Mouse (Mus musculus) ES-Bruce4 (cell line): ENCODE measurements around the gene Slc25a21. TPM values are rescaled to one million over a fixed set of nuclear protein-coding genes. Genes with fewer than 3 reads are reported as not detected.

ENCODE experiments used
- H3K27ac ChIP-seq: 2 replicates; pipeline ENCODE4 v1.5.1; 2012; ENCODE audit warnings: low read length, inconsistent platforms; ENCODE audit not compliant: insufficient read depth
- H3K27me3 ChIP-seq: 2 replicates; pipeline ENCODE4 v1.6.1; 2012; ENCODE audit warnings: mild to moderate bottlenecking, low read length, inconsistent platforms; ENCODE audit not compliant: control insufficient read depth, poor library complexity, insufficient read depth, severe bottlenecking
- H3K36me3 ChIP-seq: 2 replicates; pipeline ENCODE4 v1.6.1; 2012; ENCODE audit warnings: inconsistent platforms, mild to moderate bottlenecking, low read length, moderate library complexity; ENCODE audit not compliant: control insufficient read depth, poor library complexity, insufficient read depth, severe bottlenecking
- H3K4me1 ChIP-seq: one replicate; pipeline ENCODE4 v1.8.1; 2011; ENCODE audit warnings: low read length; ENCODE audit not compliant: control insufficient read depth, insufficient read depth
- H3K4me3 ChIP-seq: 2 replicates; pipeline ENCODE4 v1.5.1; 2011; ENCODE audit warnings: low read depth, mild to moderate bottlenecking, low read length
- H3K9ac ChIP-seq: 2 replicates; pipeline ENCODE4 v1.6.1; 2012; ENCODE audit warnings: low read depth, mild to moderate bottlenecking, inconsistent platforms; ENCODE audit not compliant: poor library complexity, severe bottlenecking
- H3K9me3 ChIP-seq: replicated peaks from 2 replicates; pipeline ENCODE4 v1.6.1; 2012; ENCODE audit warnings: mild to moderate bottlenecking, low read length, inconsistent platforms; ENCODE audit not compliant: control insufficient read depth, poor library complexity, insufficient read depth, severe bottlenecking
- CTCF ChIP-seq: IDR thresholded peaks from one replicate; pipeline ENCODE4 v1.8.1; 2011; ENCODE audit warnings: low read depth, low read length
- EP300 ChIP-seq: IDR thresholded peaks from 2 replicates; pipeline ENCODE4 v1.6.1; 2011; ENCODE audit warnings: low read depth, low read length; ENCODE audit not compliant: insufficient read depth
- POLR2A ChIP-seq: IDR thresholded peaks from one replicate; pipeline ENCODE4 v1.8.1; 2011; ENCODE audit warnings: low read length; ENCODE audit not compliant: insufficient read depth
- polyA plus RNA-seq: library from polyadenylated mRNA; stranded (reverse); fragments of >200 nt; gene quantifications from 2 replicates; pipeline ENCODE4 v1.2.4, GENCODE M21; 2011; ENCODE audit warnings: low read depth; ENCODE audit not compliant: missing spikeins, insufficient read depth, insufficient read length

The Slc25a21 gene
- polyA plus RNA-seq, 1 experiment, result not detected

DNA sequence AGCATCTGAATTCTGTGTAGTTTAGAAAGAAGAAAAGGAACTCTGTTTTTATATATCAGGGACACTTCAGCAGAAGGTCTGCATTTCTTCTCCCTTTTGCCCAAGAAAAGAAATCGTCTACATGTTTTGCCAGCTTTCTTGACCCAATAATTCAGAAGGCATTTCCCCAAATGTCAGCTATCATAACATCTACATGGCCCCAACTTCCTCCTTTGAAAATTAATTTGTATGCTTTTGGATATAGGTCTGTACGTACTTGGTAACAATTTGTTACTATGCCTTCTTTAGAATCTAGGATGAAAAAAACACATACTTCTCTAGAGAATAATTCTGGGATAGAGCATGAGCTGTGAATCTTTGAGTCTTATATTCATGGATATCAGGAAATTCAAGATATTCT is 34.0 kb downstream of the Slc25a21 start:
- H3K36me3 ChIP-seq, result no peaks in the 10 kb centered on the region
- H3K9me3 ChIP-seq, result no peaks in the 10 kb centered on the region

DNA sequence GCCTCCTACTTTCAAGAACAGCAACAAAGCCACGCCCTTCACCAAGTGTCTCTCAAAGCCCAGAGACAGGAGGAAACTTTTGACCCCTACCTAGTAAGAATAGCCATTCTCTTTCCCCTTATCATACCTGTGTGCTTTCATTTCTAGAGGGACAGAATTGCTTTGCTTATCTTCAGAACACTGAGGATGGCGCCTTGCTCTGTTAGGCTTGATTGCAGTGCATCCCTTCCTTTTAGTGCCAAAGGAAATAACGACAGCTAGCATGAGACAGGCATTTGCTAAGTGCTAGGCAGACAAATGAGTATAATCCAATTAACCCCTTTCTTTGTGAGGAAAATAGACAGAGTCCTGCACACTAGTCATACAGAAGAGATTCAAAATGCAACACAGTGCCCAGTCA is 34.4 kb downstream of the Slc25a21 start:
- TF ChIP-seq EP300, result no peak
- no peak for TF ChIP-seq POLR2A
- TF ChIP-seq CTCF, result no peak
- no peak overlapping the region for H3K27ac ChIP-seq
- no peaks in the 10 kb centered on the region for H3K27me3 ChIP-seq
- no peaks in the 10 kb centered on the region for H3K9me3 ChIP-seq
- no peaks in the 10 kb centered on the region for H3K4me1 ChIP-seq
- no peak overlapping the region for H3K9ac ChIP-seq
- no peaks in the 10 kb centered on the region for H3K36me3 ChIP-seq
- H3K4me3 ChIP-seq, result no peak overlapping the region

More for the DNA sequence above, 34.0 kb downstream of the Slc25a21 start:
- H3K27ac ChIP-seq, result no peak overlapping the region
- H3K4me1 ChIP-seq, result no peaks in the 10 kb centered on the region
- H3K27me3 ChIP-seq, result no peaks in the 10 kb centered on the region
- no peak overlapping the region for H3K4me3 ChIP-seq
- TF ChIP-seq POLR2A (no peak), EP300 (no peak), CTCF (no peak)
- no peak overlapping the region for H3K9ac ChIP-seq

DNA sequence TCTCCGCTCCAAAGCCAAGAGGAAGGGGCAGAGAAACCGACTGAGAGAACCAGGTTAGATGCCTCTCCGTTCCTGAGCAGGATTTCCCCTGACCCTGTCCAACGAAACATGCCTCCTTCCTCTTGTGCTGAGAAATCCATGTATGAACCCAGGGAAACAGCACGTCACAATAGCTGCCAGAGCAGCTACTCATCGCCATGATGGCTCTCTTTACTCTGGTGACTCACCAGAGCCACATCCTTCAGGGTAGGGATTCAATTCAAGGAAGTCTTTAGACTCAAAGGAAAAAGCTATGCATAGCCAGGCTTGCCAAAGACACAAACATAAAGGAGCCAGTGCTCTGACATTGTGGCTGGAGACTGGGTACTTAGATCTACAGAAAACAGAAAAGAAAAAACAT is 37.4 kb downstream of the Slc25a21 start:
- no peak for TF ChIP-seq POLR2A
- no peak for TF ChIP-seq EP300
- no peak for TF ChIP-seq CTCF
- Histone ChIP-seq H3K4me3 (no peak overlapping the region), H3K4me1 (no peaks in the 10 kb centered on the region)

DNA sequence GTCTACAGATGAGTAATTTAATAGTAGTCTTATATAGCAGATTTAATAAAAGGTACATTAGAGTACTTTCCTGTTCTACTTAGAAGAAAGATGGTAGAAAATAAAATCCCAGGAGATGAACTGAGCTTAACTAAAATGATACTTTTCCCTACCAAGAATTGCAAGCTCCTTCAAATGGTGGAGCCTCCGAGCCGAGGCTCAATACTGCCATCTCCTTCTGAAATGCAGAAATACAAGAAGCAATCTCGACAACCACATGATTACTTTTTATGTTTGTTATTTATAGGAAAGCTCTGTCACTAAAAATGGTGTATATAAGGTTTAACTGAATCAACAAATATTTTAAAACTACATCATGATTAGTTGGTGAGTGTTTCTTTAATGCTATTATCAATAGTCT is 39.0 kb downstream of the Slc25a21 start:
- no peaks in the 10 kb centered on the region for H3K27me3 ChIP-seq

More for the DNA sequence above, 37.4 kb downstream of the Slc25a21 start:
- Histone ChIP-seq H3K9ac (no peak overlapping the region), H3K9me3 (no peaks in the 10 kb centered on the region), H3K27ac (no peak overlapping the region), H3K27me3 (no peaks in the 10 kb centered on the region), H3K36me3 (no peaks in the 10 kb centered on the region)

DNA sequence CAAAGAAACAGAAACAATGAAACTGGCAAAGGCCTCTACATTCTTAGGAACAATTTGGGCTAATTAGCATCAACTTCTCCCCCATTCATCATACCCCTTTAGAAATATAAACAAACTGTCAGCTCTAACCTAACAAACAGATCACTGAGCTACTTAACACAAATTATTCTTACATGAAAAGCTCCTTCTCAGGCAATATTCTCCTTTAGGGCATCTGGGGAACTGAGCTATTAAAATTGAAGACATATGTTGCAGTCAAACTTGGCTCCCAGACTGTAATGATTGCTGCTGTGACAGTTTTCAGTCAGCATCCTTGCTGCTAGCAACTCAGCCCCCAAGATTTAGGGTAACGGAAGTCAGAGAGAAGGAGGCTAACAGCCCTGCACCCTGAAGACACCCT is 58.3 kb downstream of the Slc25a21 start:
- no peak overlapping the region for H3K27ac ChIP-seq

More for the DNA sequence above, 39.0 kb downstream of the Slc25a21 start:
- H3K27ac ChIP-seq, result no peak overlapping the region
- no peak overlapping the region for H3K4me3 ChIP-seq
- no peak overlapping the region for H3K9ac ChIP-seq
- H3K4me1 ChIP-seq, result no peaks in the 10 kb centered on the region
- TF ChIP-seq CTCF (no peak), POLR2A (no peak), EP300 (no peak)
- H3K9me3 ChIP-seq, result no peaks in the 10 kb centered on the region
- no peaks in the 10 kb centered on the region for H3K36me3 ChIP-seq

DNA sequence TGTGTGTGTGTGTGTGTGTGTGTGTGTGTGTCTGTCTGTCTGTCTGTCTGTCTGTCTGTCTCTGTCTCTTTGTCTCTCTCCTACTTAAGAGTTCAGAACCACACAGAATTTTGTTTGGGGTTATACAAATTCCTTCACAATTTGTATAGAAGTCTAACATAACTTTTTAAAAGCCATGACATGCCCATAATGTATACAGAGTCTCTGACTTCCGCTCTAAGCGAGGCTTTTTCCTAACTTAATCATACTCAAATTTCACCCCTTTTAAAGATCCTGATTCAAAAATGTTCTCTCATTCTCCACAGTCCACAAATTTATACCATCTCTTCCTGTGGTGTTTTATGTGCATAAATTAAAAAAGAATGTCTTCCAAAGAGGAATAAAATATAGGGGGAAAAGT is 59.5 kb downstream of the Slc25a21 start:
- TF ChIP-seq EP300 (no peak), POLR2A (no peak), CTCF (no peak)
- H3K27ac ChIP-seq, result no peak overlapping the region
- H3K27me3 ChIP-seq, result no peaks in the 10 kb centered on the region
- H3K36me3 ChIP-seq, result no peaks in the 10 kb centered on the region
- no peaks in the 10 kb centered on the region for H3K4me1 ChIP-seq
- H3K9ac ChIP-seq, result no peak overlapping the region
- H3K4me3 ChIP-seq, result no peak overlapping the region
- no peaks in the 10 kb centered on the region for H3K9me3 ChIP-seq

More for the DNA sequence above, 58.3 kb downstream of the Slc25a21 start:
- Histone ChIP-seq H3K27me3 (no peaks in the 10 kb centered on the region), H3K36me3 (no peaks in the 10 kb centered on the region), H3K4me3 (no peak overlapping the region), H3K9ac (no peak overlapping the region), H3K9me3 (no peaks in the 10 kb centered on the region), H3K4me1 (no peaks in the 10 kb centered on the region)
- TF ChIP-seq POLR2A, result no peak
- TF ChIP-seq EP300, result no peak
- TF ChIP-seq CTCF, result no peak
